Mouse (Mus musculus) ES-E14 (cell line): Measurements from ENCODE around the gene Gm14862. TPM values are rescaled to one million over a fixed set of nuclear protein-coding genes. Genes with fewer than 3 reads are reported as not detected.

Experiments
- DNase-seq: peaks from one replicate; pipeline ENCODE4 v3.0.0-alpha.2; 2013; ENCODE audit warnings: low read depth, low spot score
- H3K27ac ChIP-seq: 2 replicates; pipeline ENCODE4 v1.5.1; 2012; ENCODE audit warnings: low read depth, mild to moderate bottlenecking, low read length, moderate library complexity, mixed read lengths; ENCODE audit not compliant: poor library complexity, insufficient read depth, severe bottlenecking
- H3K36me3 ChIP-seq: 2 replicates; pipeline ENCODE4 v1.6.1; 2012; ENCODE audit warnings: mild to moderate bottlenecking, low read length, moderate library complexity, mixed read lengths; ENCODE audit not compliant: control insufficient read depth, poor library complexity, insufficient read depth, severe bottlenecking
- H3K4me1 ChIP-seq, 2 experiments: fragments of 150-350 bp in 1 of 2; sonication (generic) in 1 of 2; 2 replicates each; pipeline ENCODE4 v1.6.1; 2012; ENCODE audit warnings: low read length in 2 of 2, mild to moderate bottlenecking in 1 of 2, mixed read lengths in 1 of 2; ENCODE audit not compliant: control insufficient read depth in 2 of 2, insufficient read depth in 2 of 2, poor library complexity in 1 of 2
- H3K4me3 ChIP-seq, 2 experiments: fragments of 150-350 bp in 1 of 2; sonication (generic) in 1 of 2; 2 replicates each; pipeline ENCODE4 v1.5.1; 2012; ENCODE audit warnings: low read length in 2 of 2, low read depth in 1 of 2, mild to moderate bottlenecking in 1 of 2, mixed read lengths in 1 of 2; ENCODE audit not compliant: insufficient read depth in 1 of 2, poor library complexity in 1 of 2, severe bottlenecking in 1 of 2
- H3K9ac ChIP-seq: 2 replicates; pipeline ENCODE4 v1.6.1; 2012; ENCODE audit warnings: low read depth, mild to moderate bottlenecking, low read length, mixed read lengths; ENCODE audit not compliant: poor library complexity, insufficient read depth, severe bottlenecking
- H3K9me3 ChIP-seq: fragments of 150-350 bp; sonication (generic); 2 replicates; pipeline ENCODE4 v1.6.1; 2012; ENCODE audit warnings: low read depth, mild to moderate bottlenecking, low read length; ENCODE audit not compliant: control insufficient read depth, insufficient read depth
- CHD2 ChIP-seq: IDR thresholded peaks from 2 replicates; pipeline ENCODE4 v1.6.1; 2014; ENCODE audit warnings: mild to moderate bottlenecking, low read depth, low read length, inconsistent platforms
- HCFC1 ChIP-seq: IDR thresholded peaks from 2 replicates; pipeline ENCODE4 v1.6.1; 2012; ENCODE audit warnings: low read length, inconsistent platforms, borderline replicate concordance; ENCODE audit not compliant: insufficient read depth
- MAFK ChIP-seq: IDR thresholded peaks from 2 replicates; pipeline ENCODE4 v1.6.1; 2014; ENCODE audit warnings: mild to moderate bottlenecking, low read depth, low read length, inconsistent platforms; ENCODE audit not compliant: insufficient read depth
- ZC3H11A ChIP-seq: IDR thresholded peaks from 2 replicates; pipeline ENCODE4 v1.6.1; 2012; ENCODE audit warnings: low read depth, mild to moderate bottlenecking, inconsistent platforms, low read length, borderline replicate concordance
- ZNF384 ChIP-seq: IDR thresholded peaks from 2 replicates; pipeline ENCODE4 v1.6.1; 2012; ENCODE audit warnings: low read depth, low read length, inconsistent platforms
- in situ Hi-C, 2 experiments: fragments of 600-800 bp; cut with MboI; formaldehyde crosslinking; loops; one replicate each; pipeline ENCODE4 v1.15.1; 2025; ENCODE audit warnings: low sequenced_read_pairs in 2 of 2, inconsistent platforms in 1 of 2; ENCODE audit not compliant: unreplicated experiment in 2 of 2
- total RNA-seq: library from RNA; depleted of rRNA; stranded (reverse); fragments of 300-350 nt; gene quantifications from 2 replicates; pipeline ENCODE4 v1.2.3, GENCODE M21; 2012

Gm14862 gene
- total RNA-seq, 1 experiment: not detected

- H3K4me1 ChIP-seq: no peaks in the 10 kb centered on the region
- in situ Hi-C loops: no loop called here
Measured at GRCm38 (mm10) chrX:9227105-9227504, 29.6 kb downstream of the Gm14862 start.

DNA sequence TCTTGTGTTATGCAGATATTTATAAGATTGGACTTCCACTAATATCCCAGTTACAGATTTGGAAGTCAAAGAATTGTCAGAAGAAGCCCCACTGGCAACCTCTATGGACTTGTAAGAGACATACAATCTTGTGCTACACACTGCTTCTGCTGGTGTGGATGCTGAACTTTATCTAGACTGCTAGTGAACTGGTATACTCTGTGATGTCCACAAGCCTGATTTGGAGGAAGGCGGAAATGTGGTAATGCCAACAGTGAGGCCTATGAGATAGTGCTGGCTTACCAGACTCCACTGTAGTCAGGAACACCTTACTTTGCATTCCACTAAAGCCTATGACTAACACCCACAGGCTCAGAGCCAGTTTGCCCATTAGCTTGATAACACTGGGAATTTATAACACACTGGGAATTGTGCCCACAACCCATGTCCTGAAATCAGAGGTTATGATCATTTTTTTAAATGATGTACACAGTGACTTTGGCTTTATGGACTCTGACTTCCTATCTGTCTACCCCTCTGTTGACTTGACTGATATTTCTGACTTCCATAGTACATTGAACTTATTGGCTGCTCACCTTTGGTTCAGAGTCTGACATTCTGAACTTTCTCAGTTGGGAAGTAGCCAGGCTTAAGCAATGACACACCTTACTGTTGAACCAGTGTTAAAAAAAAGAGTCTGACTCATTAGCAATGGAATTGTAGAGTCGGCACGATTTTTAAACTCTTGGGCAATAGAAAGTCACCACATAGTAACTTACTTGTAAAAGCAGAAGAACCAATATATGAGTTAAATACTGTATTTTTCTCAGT is 34.1 kb downstream of the Gm14862 start:
- no peaks in the 10 kb centered on the region for H3K36me3 ChIP-seq
- H3K4me1 ChIP-seq: no peaks in the 10 kb centered on the region
- in situ Hi-C loops: no loop called here
- TF ChIP-seq ZC3H11A (no peak), ZNF384 (no peak), CHD2 (no peak), HCFC1 (no peak)
- H3K9me3 ChIP-seq: no peaks in the 10 kb centered on the region
- no peak for DNase-seq
- H3K9ac ChIP-seq: no peak overlapping the region
- no peak overlapping the region for H3K4me3 ChIP-seq
- H3K27ac ChIP-seq: no peak overlapping the region

More at GRCm38 (mm10) chrX:9227105-9227504, 29.6 kb downstream of the Gm14862 start:
- no peak for TF ChIP-seq CHD2
- no peak for TF ChIP-seq HCFC1
- no peak for TF ChIP-seq ZC3H11A
- TF ChIP-seq MAFK: no peak
- TF ChIP-seq ZNF384: no peak
- H3K27ac ChIP-seq: no peak overlapping the region
- H3K4me3 ChIP-seq: no peak overlapping the region
- no peaks in the 10 kb centered on the region for H3K9me3 ChIP-seq
- H3K9ac ChIP-seq: no peak overlapping the region
- DNase-seq: no peak
- no peaks in the 10 kb centered on the region for H3K36me3 ChIP-seq

GRCm38 (mm10) chrX:9221736-9222135 is 35.0 kb downstream of the Gm14862 start:
- no peak for TF ChIP-seq HCFC1
- no peak for TF ChIP-seq ZC3H11A
- Histone ChIP-seq H3K36me3 (no peaks in the 10 kb centered on the region), H3K4me1 (no peaks in the 10 kb centered on the region), H3K27ac (no peak overlapping the region), H3K9ac (no peak overlapping the region), H3K9me3 (no peaks in the 10 kb centered on the region), H3K4me3 (no peak overlapping the region)
- in situ Hi-C loops: no loop called here
- DNase-seq: no peak

DNA sequence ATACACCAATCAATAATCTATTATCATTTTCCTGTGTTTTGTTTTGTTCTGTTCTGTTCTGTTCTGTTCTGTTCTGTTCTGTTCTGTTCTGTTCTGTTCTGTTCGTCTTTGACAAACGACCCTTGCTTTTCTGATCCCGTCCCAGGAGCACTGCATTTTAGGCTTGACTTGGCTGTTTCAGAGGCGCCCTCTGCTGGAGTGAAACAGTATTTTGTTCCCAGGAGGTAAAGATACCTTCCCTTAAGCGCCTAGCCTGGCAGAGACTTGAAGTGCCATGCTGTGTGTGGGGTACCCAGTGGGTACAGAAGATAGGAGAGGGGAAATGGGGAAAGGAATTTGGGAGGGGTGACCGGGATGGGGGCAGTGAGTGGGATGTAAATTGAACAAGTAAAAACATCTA is 35.5 kb downstream of the Gm14862 start:
- Histone ChIP-seq H3K9ac (no peak overlapping the region), H3K4me3 (no peak overlapping the region), H3K36me3 (no peaks in the 10 kb centered on the region), H3K9me3 (no peaks in the 10 kb centered on the region), H3K4me1 (no peaks in the 10 kb centered on the region), H3K27ac (no peak overlapping the region)
- in situ Hi-C loops: no loop called here
- DNase-seq: no peak
- TF ChIP-seq MAFK (no peak), CHD2 (no peak), ZC3H11A (peak; percentile 28; the same call in 1 of the 2 replicates), HCFC1 (no peak)

- TF ChIP-seq ZNF384: no peak
- no peak for TF ChIP-seq MAFK
- TF ChIP-seq HCFC1: no peak
- TF ChIP-seq ZC3H11A: no peak
- TF ChIP-seq CHD2: no peak
- in situ Hi-C loops: no loop called here
- no peaks in the 10 kb centered on the region for H3K9me3 ChIP-seq
- no peak overlapping the region for H3K9ac ChIP-seq
- H3K27ac ChIP-seq: no peak overlapping the region
- no peaks in the 10 kb centered on the region for H3K4me1 ChIP-seq
- DNase-seq: no peak
- H3K4me3 ChIP-seq: no peak overlapping the region
- H3K36me3 ChIP-seq: no peaks in the 10 kb centered on the region
Measured at GRCm38 (mm10) chrX:9219570-9219969, 37.1 kb downstream of the Gm14862 start.
